Mouse (Mus musculus): ENCODE data around the gene Nmi.

- TF ChIP-seq CTCF (IDR thresholded peaks at IDR 0.05; ENCODE audit: borderline replicate concordance, insufficient read depth, low read length) (no peak), POLR2A (IDR thresholded peaks at IDR 0.05; ENCODE audit: low read depth, low read length) (no peak)
These were observed 58.8 kb downstream of the Nmi start for GRCm38 (mm10) chr2:51914532-51914931.
